Comparison of ENCODE assay signal across 23 mouse cellular contexts in genomic region chr14:34444368-34444767, GRCm38 (mm10). TPM values are rescaled to one million over a fixed set of nuclear protein-coding genes. Genes with fewer than 3 reads are reported as not detected.
DNase-seq lines count a peak whose midpoint lies in the region; ATAC-seq lines count a peak whose summit lies in the region.
"Had no signal": no experiment of that assay in that cellular context is flagged by ENCODE, and none has a peak within 500 bp of the region (broad histone marks: within the 10 kb centered on the region; RNA-seq: fewer than 3 reads in every experiment).

No protein-coding gene starts in this region.

- WGBS in neural tube, embryonic 15.5 days, result 81% methylated on average over 5 of the region's 5 CpGs
- WGBS in stomach, embryonic 16.5 days, result 64% methylated on average over 5 of the region's 5 CpGs

- no peaks in the 10 kb centered on the region for H3K27me3 ChIP-seq in neural tube, embryonic 15.5 days (replicated peaks)
- H3K27me3 ChIP-seq in stomach, embryonic 16.5 days (ENCODE audit: control insufficient read depth, insufficient read depth, low read length), result no peaks in the 10 kb centered on the region
- H3K27me3 ChIP-seq: embryonic facial prominence, embryonic 12.5 days; midbrain, embryonic 15.5 days had no signal

- intact Hi-C loops in gastrocnemius, postnatal 14 days (cut with DNase I; ENCODE audit: low total_unique reads), result no loop called here

- peaks cover 11% of the 10 kb centered on the region for H3K36me3 ChIP-seq in neural tube, embryonic 15.5 days
- peaks cover 15% of the 10 kb centered on the region for H3K36me3 ChIP-seq in stomach, embryonic 16.5 days (ENCODE audit: control insufficient read depth, insufficient read depth, low read length)

- DNase-seq in adrenal gland, postnatal 10 days, result peak; percentile 11
- DNase-seq in adrenal gland, postnatal 4 days (ENCODE audit: low spot score in 2 of 2), result no peak
- DNase-seq in gastrocnemius, postnatal 14 days, result peak; percentile 16
- DNase-seq in gastrocnemius, postnatal 10 days, result no peak
- DNase-seq in neural tube, embryonic 10.5 days (ENCODE audit: extremely low spot score, low spot score), result no peak
- no peak for DNase-seq in embryo, embryonic 9.5 days (ENCODE audit: extremely low spot score)
- DNase-seq: cerebellum, adult 11 months; cerebellum, postnatal 10 days; heart, adult 2 months; heart, postnatal 36 days; kidney, adult 18-20 months; left cerebral cortex, postnatal 4 days; lung, postnatal 4 days; thymus, adult 18-20 months; thymus, postnatal 4 days had no signal

- no peak overlapping the region for H3K9ac ChIP-seq in neural tube, embryonic 15.5 days (replicated peaks)
- no peak overlapping the region for H3K9ac ChIP-seq in stomach, embryonic 16.5 days (ENCODE audit: low read length)
- H3K9ac ChIP-seq: embryonic facial prominence, embryonic 12.5 days; hindbrain, embryonic 14.5 days; midbrain, embryonic 15.5 days had no signal

- no peak overlapping the region for H3K4me2 ChIP-seq in neural tube, embryonic 15.5 days
- H3K4me2 ChIP-seq in stomach, embryonic 16.5 days (ENCODE audit: low read depth, low read length), result no peak overlapping the region
- H3K4me2 ChIP-seq: embryonic facial prominence, embryonic 12.5 days; hindbrain, embryonic 14.5 days; midbrain, embryonic 15.5 days had no signal

- H3K27ac ChIP-seq in neural tube, embryonic 15.5 days (replicated peaks), result 0 out of 2 replicates have a peak overlapping the region, but pooled peaks have one; percentile 33
- H3K27ac ChIP-seq in stomach, embryonic 16.5 days (ENCODE audit: low read length), result peak overlapping the region; percentile 61; the same call in 1 of the 2 replicates
- H3K27ac ChIP-seq: embryonic facial prominence, embryonic 12.5 days; heart, adult 2 months; hindbrain, embryonic 14.5 days; midbrain, embryonic 15.5 days had no signal

- H3K9me3 ChIP-seq in neural tube, embryonic 15.5 days (replicated peaks), result no peaks in the 10 kb centered on the region
- H3K9me3 ChIP-seq in stomach, embryonic 16.5 days (replicated peaks; ENCODE audit: control insufficient read depth, low read length), result no peaks in the 10 kb centered on the region
- H3K9me3 ChIP-seq: embryonic facial prominence, embryonic 12.5 days; midbrain, embryonic 15.5 days had no signal

- peaks cover 8% of the 10 kb centered on the region; the same call in 1 of the 2 replicates for H3K4me1 ChIP-seq in neural tube, embryonic 15.5 days
- peaks cover 10% of the 10 kb centered on the region for H3K4me1 ChIP-seq in stomach, embryonic 16.5 days (ENCODE audit: control insufficient read depth, insufficient read depth, low read length)
- H3K4me1 ChIP-seq: midbrain, embryonic 15.5 days had no signal

- no peak overlapping the region for H3K4me3 ChIP-seq in neural tube, embryonic 15.5 days (replicated peaks)
- H3K4me3 ChIP-seq in stomach, embryonic 16.5 days (replicated peaks; ENCODE audit: low read length), result no peak overlapping the region
- H3K4me3 ChIP-seq: embryonic facial prominence, embryonic 12.5 days; heart, adult 2 months; midbrain, embryonic 15.5 days had no signal

- no peak for ATAC-seq in neural tube, embryonic 15.5 days (ENCODE audit: low FRiP score)
- no peak for ATAC-seq in stomach, embryonic 16.5 days (ENCODE audit: insufficient read depth, low FRiP score)
- ATAC-seq: CD4-positive, CD25-positive, alpha-beta regulatory T cell, adult 4 months; forebrain, embryonic 14.5 days; inflammation-experienced regulatory T-cells, adult 6 months; midbrain, embryonic 15.5 days had no signal

RNA-seq across cellular contexts. Expression of gene Bmpr1a, which starts 58.8 kb away (rescaled TPM):
- 10 to 100 TPM; 50.2 to 55.3 TPM for total RNA-seq in adrenal gland, postnatal 10 days (2021)
- total RNA-seq in adrenal gland, postnatal 4 days (2021), result 10 to 100 TPM; 79.7 to 81.9 TPM
- total RNA-seq in gastrocnemius, postnatal 14 days (2021), result 10 to 100 TPM; 65.3 to 69.9 TPM
- 100 to 1,000 TPM in 1 of 2 experiments, 10 to 100 TPM in 1; 92.4 to 102 TPM for total RNA-seq in gastrocnemius, postnatal 10 days (2021)
- polyA plus RNA-seq in neural tube, embryonic 15.5 days (2015; fragmentation: Nextera tagmentation; extraction: Ambion mirVana), result 19.0 and 23.4 TPM in 2 replicates
- 22.4 and 22.9 TPM in 2 replicates for polyA plus RNA-seq in stomach, embryonic 16.5 days (2015; fragmentation: Nextera tagmentation; extraction: Ambion mirVana)

Comparison
In these comparisons a context has a peak if more than half of its experiments do, and no peak if none do; other contexts are left out.
1. DNase-seq: peak in adrenal gland, postnatal 10 days (single experiment) and gastrocnemius, postnatal 14 days (single experiment); none in adrenal gland, postnatal 4 days (0 of 2), gastrocnemius, postnatal 10 days (single experiment), neural tube, embryonic 10.5 days (single experiment) and embryo, embryonic 9.5 days (single experiment).